Mouse (Mus musculus) CH12.LX (cell line): Measurements from ENCODE around the gene Ccdc65. TPM values are rescaled to one million over a fixed set of nuclear protein-coding genes. Genes with fewer than 3 reads are reported as not detected.

Experiments used
- DNase-seq: peaks from one replicate; pipeline ENCODE4 v3.0.0-alpha.2; 2013; ENCODE audit errors: extremely low read depth
- H3K27ac ChIP-seq: 2 replicates; pipeline ENCODE4 v1.5.1; 2012; ENCODE audit warnings: low read depth, mild to moderate bottlenecking, control low read depth, moderate library complexity; ENCODE audit not compliant: insufficient read depth
- H3K27me3 ChIP-seq: replicated peaks from 2 replicates; pipeline ENCODE3; 2012; ENCODE audit warnings: inconsistent platforms
- H3K36me3 ChIP-seq, 2 experiments: replicated peaks in 1 of 2; 2 replicates each; pipeline versions ENCODE3 to v1.6.1; 2012; ENCODE audit warnings: inconsistent platforms in 1 of 2, low read length in 1 of 2, mild to moderate bottlenecking in 1 of 2, mixed read lengths in 1 of 2, moderate library complexity in 1 of 2; ENCODE audit not compliant: control insufficient read depth in 1 of 2, insufficient read depth in 1 of 2
- H3K4me1 ChIP-seq, 2 experiments: 2 replicates each; pipeline ENCODE4 v1.6.1; 2012; ENCODE audit warnings: inconsistent platforms in 1 of 2, moderate library complexity in 1 of 2; ENCODE audit not compliant: insufficient read depth in 2 of 2, control insufficient read depth in 1 of 2
- H3K4me2 ChIP-seq: 2 replicates; pipeline ENCODE4 v1.6.1; 2012; ENCODE audit warnings: low read depth, mild to moderate bottlenecking, control low read depth; ENCODE audit not compliant: poor library complexity, insufficient read depth, severe bottlenecking
- H3K4me3 ChIP-seq, 3 experiments: fragments of 150-350 bp in 1 of 3; sonication (generic) in 1 of 3; replicated peaks in 1 of 3; 2 replicates each; pipeline versions ENCODE3 to v1.5.1; 2011 to 2012; ENCODE audit warnings: low read depth in 2 of 3, low read length in 2 of 3, mild to moderate bottlenecking in 2 of 3, moderate library complexity in 2 of 3, control low read depth in 1 of 3, improper control_type of control experiment in 1 of 3, inconsistent platforms in 1 of 3, mixed read lengths in 1 of 3; ENCODE audit not compliant: poor library complexity in 1 of 3
- H3K79me2 ChIP-seq: replicated peaks from 2 replicates; pipeline ENCODE4 v1.6.1; 2012; ENCODE audit warnings: mild to moderate bottlenecking, moderate library complexity; ENCODE audit not compliant: control insufficient read depth, poor library complexity, insufficient read depth, severe bottlenecking; ENCODE audit errors: extremely low read depth
- H3K9ac ChIP-seq: 2 replicates; pipeline ENCODE4 v1.6.1; 2012; ENCODE audit warnings: low read depth, mild to moderate bottlenecking, control low read depth, moderate library complexity; ENCODE audit not compliant: insufficient read depth
- H3K9me3 ChIP-seq: replicated peaks from 2 replicates; pipeline ENCODE3; 2012; ENCODE audit warnings: low read length, inconsistent platforms, mixed read lengths
- BHLHE40 ChIP-seq: IDR thresholded peaks from 2 replicates; pipeline ENCODE4 v1.6.1; 2011; ENCODE audit warnings: mild to moderate bottlenecking, low read depth, low read length, improper control_type of control experiment
- CHD1 ChIP-seq: IDR thresholded peaks from 2 replicates; pipeline ENCODE4 v1.6.1; 2012; ENCODE audit warnings: low read depth, low read length, improper control_type of control experiment, inconsistent platforms
- CHD2 ChIP-seq: IDR thresholded peaks from 2 replicates; pipeline ENCODE4 v1.6.1; 2011; ENCODE audit warnings: low read length, improper control_type of control experiment
- CTCF ChIP-seq, 2 experiments: IDR thresholded peaks in 1 of 2; conservative IDR thresholded peaks in 1 of 2; 2 replicates each; pipeline ENCODE4 v1.5.1; 2011 to 2012; ENCODE audit warnings: low read depth in 2 of 2, low read length in 2 of 2, improper control_type of control experiment in 1 of 2, inconsistent platforms in 1 of 2, mild to moderate bottlenecking in 1 of 2, moderate library complexity in 1 of 2
- E2F4 ChIP-seq: IDR thresholded peaks from 2 replicates; pipeline ENCODE4 v1.6.1; 2011; ENCODE audit warnings: low read depth, low read length, improper control_type of control experiment; ENCODE audit not compliant: insufficient replicate concordance
- ELF1 ChIP-seq: IDR thresholded peaks from 2 replicates; pipeline ENCODE4 v1.6.1; 2014; ENCODE audit warnings: low read depth, mild to moderate bottlenecking, inconsistent platforms, low read length, improper control_type of control experiment
- EP300 ChIP-seq: IDR thresholded peaks from 2 replicates; pipeline ENCODE4 v1.6.1; 2011; ENCODE audit warnings: low read length, improper control_type of control experiment
- ETS1 ChIP-seq: conservative IDR thresholded peaks from 2 replicates; pipeline ENCODE4 v1.6.1; 2012; ENCODE audit warnings: low read depth, mild to moderate bottlenecking, inconsistent platforms, low read length, improper control_type of control experiment, moderate library complexity
- GABPA ChIP-seq: IDR thresholded peaks from 2 replicates; pipeline ENCODE4 v1.6.1; 2012; ENCODE audit warnings: low read depth, low read length, improper control_type of control experiment, inconsistent platforms; ENCODE audit not compliant: insufficient replicate concordance
- HCFC1 ChIP-seq: IDR thresholded peaks from 2 replicates; pipeline ENCODE4 v1.6.1; 2012; ENCODE audit warnings: low read depth, mild to moderate bottlenecking, inconsistent platforms, low read length, improper control_type of control experiment
- IRF4 ChIP-seq: IDR thresholded peaks from 2 replicates; pipeline ENCODE4 v1.6.1; 2014; ENCODE audit warnings: low read depth, mild to moderate bottlenecking, inconsistent platforms, low read length, improper control_type of control experiment
- JUN ChIP-seq: IDR thresholded peaks from 2 replicates; pipeline ENCODE4 v1.6.1; 2011; ENCODE audit warnings: low read depth, mild to moderate bottlenecking, low read length, improper control_type of control experiment, moderate library complexity; ENCODE audit not compliant: insufficient read depth
- JUND ChIP-seq: conservative IDR thresholded peaks from 2 replicates; pipeline ENCODE4 v1.6.1; 2011; ENCODE audit warnings: low read depth, low read length, improper control_type of control experiment
- KAT2A ChIP-seq: IDR thresholded peaks from 2 replicates; pipeline ENCODE4 v1.6.1; 2012; ENCODE audit warnings: low read length, improper control_type of control experiment, inconsistent platforms; ENCODE audit not compliant: insufficient replicate concordance
- MAFK ChIP-seq: IDR thresholded peaks from 2 replicates; pipeline ENCODE4 v1.6.1; 2011; ENCODE audit warnings: low read length, improper control_type of control experiment; ENCODE audit not compliant: insufficient replicate concordance
- MAX ChIP-seq: IDR thresholded peaks from 2 replicates; pipeline ENCODE4 v1.6.1; 2011; ENCODE audit warnings: low read length, improper control_type of control experiment
- MAZ ChIP-seq: IDR thresholded peaks from 2 replicates; pipeline ENCODE4 v1.6.1; 2012; ENCODE audit warnings: low read depth, mild to moderate bottlenecking, inconsistent platforms, low read length, improper control_type of control experiment, moderate library complexity
- MEF2A ChIP-seq: IDR thresholded peaks from 2 replicates; pipeline ENCODE4 v1.6.1; 2014; ENCODE audit warnings: low read depth, mild to moderate bottlenecking, inconsistent platforms, low read length, improper control_type of control experiment, borderline replicate concordance
- MXI1 ChIP-seq: IDR thresholded peaks from 2 replicates; pipeline ENCODE4 v1.6.1; 2011; ENCODE audit warnings: mild to moderate bottlenecking, low read depth, low read length, improper control_type of control experiment
- MYC ChIP-seq: IDR thresholded peaks from 2 replicates; pipeline ENCODE4 v1.6.1; 2011; ENCODE audit warnings: low read depth, mild to moderate bottlenecking, improper control_type of control experiment, low read length
- NELFE ChIP-seq: IDR thresholded peaks from 2 replicates; pipeline ENCODE4 v1.6.1; 2011; ENCODE audit warnings: low read depth, low read length, improper control_type of control experiment
- NRF1 ChIP-seq: IDR thresholded peaks from 2 replicates; pipeline ENCODE4 v1.6.1; 2014; ENCODE audit warnings: low read depth, mild to moderate bottlenecking, inconsistent platforms, low read length, improper control_type of control experiment, moderate library complexity
- PAX5 ChIP-seq: IDR thresholded peaks from 2 replicates; pipeline ENCODE4 v1.6.1; 2012; ENCODE audit warnings: low read length, inconsistent platforms, mixed read lengths
- POLR2A ChIP-seq: IDR thresholded peaks from 2 replicates; pipeline ENCODE4 v1.6.1; 2011; ENCODE audit warnings: low read depth, mild to moderate bottlenecking, improper control_type of control experiment, low read length
- POLR2AphosphoS2 ChIP-seq: IDR thresholded peaks from 2 replicates; pipeline ENCODE4 v1.6.1; 2011; ENCODE audit warnings: low read depth, low read length, improper control_type of control experiment
- RAD21 ChIP-seq: IDR thresholded peaks from 2 replicates; pipeline ENCODE4 v1.6.1; 2011; ENCODE audit warnings: low read depth, mild to moderate bottlenecking, low read length, improper control_type of control experiment, moderate library complexity
- RCOR1 ChIP-seq: conservative IDR thresholded peaks from 2 replicates; pipeline ENCODE4 v1.6.1; 2012; ENCODE audit warnings: low read depth, mild to moderate bottlenecking, inconsistent platforms, low read length, improper control_type of control experiment
- SIN3A ChIP-seq: IDR thresholded peaks from 2 replicates; pipeline ENCODE4 v1.6.1; 2012; ENCODE audit warnings: low read length, improper control_type of control experiment, inconsistent platforms
- SMC3 ChIP-seq: IDR thresholded peaks from 2 replicates; pipeline ENCODE4 v1.6.1; 2011; ENCODE audit warnings: low read depth, low read length, improper control_type of control experiment
- TBP ChIP-seq: conservative IDR thresholded peaks from 2 replicates; pipeline ENCODE4 v1.6.1; 2011; ENCODE audit warnings: low read depth, low read length, improper control_type of control experiment
- TCF12 ChIP-seq: IDR thresholded peaks from 2 replicates; pipeline ENCODE4 v1.6.1; 2014; ENCODE audit warnings: low read depth, mild to moderate bottlenecking, inconsistent platforms, low read length, improper control_type of control experiment
- UBTF ChIP-seq: IDR thresholded peaks from 2 replicates; pipeline ENCODE4 v1.6.1; 2012; ENCODE audit warnings: low read depth, mild to moderate bottlenecking, inconsistent platforms, low read length, improper control_type of control experiment, moderate library complexity
- USF1 ChIP-seq: IDR thresholded peaks from 2 replicates; pipeline ENCODE4 v1.6.1; 2014; ENCODE audit warnings: low read depth, mild to moderate bottlenecking, inconsistent platforms, low read length, improper control_type of control experiment
- USF2 ChIP-seq: conservative IDR thresholded peaks from 2 replicates; pipeline ENCODE4 v1.6.1; 2011; ENCODE audit warnings: low read depth, low read length, improper control_type of control experiment
- ZC3H11A ChIP-seq: IDR thresholded peaks from 2 replicates; pipeline ENCODE4 v1.6.1; 2012; ENCODE audit warnings: low read depth, mild to moderate bottlenecking, inconsistent platforms, low read length, improper control_type of control experiment
- ZKSCAN1 ChIP-seq: IDR thresholded peaks from 2 replicates; pipeline ENCODE4 v1.6.1; 2012; ENCODE audit warnings: low read depth, inconsistent platforms, low read length, improper control_type of control experiment, borderline replicate concordance
- ZMIZ1 ChIP-seq: IDR thresholded peaks from 2 replicates; pipeline ENCODE4 v1.6.1; 2012; ENCODE audit warnings: low read depth, mild to moderate bottlenecking, inconsistent platforms, low read length, improper control_type of control experiment
- ZNF384 ChIP-seq: IDR thresholded peaks from 2 replicates; pipeline ENCODE4 v1.6.1; 2012; ENCODE audit warnings: low read depth, low read length, improper control_type of control experiment, inconsistent platforms
- dilution Hi-C: fragments of 300-500 bp; cut with MboI; formaldehyde crosslinking; loops from 2 replicates; pipeline ENCODE4 v1.14.3; 2020; ENCODE audit warnings: low sequenced_read_pairs; ENCODE audit not compliant: extremely low pct_unique_long_range_greater_than_20kb, extremely low pct_ligation_motif_present
- in situ Hi-C: fragments of 300-500 bp; cut with MboI; formaldehyde crosslinking; loops from 3 replicates; pipeline ENCODE4 v1.14.3; 2019; ENCODE audit warnings: low sequenced_read_pairs, low pct_ligation_motif_present, low pct_unique_long_range_greater_than_20kb, mixed read lengths
- polyA plus RNA-seq: library from polyadenylated mRNA; unstranded; fragments of >175 nt; gene quantifications from 2 replicates; pipeline ENCODE4 v1.2.1, GENCODE M21; 2012; ENCODE audit warnings: low read depth; ENCODE audit not compliant: insufficient read length
- total RNA-seq, 2 experiments: library from RNA; depleted of rRNA; stranded (reverse); fragments of 300-350 nt in 1 of 2; fragments of >200 nt in 1 of 2; gene quantifications; 2 replicates each; pipeline ENCODE4 v1.2.3; 2012 to 2014

Ccdc65 gene
- total and polyA plus RNA-seq, 3 experiments = 0.11 to 0.13 TPM; not detected in 1

DNA sequence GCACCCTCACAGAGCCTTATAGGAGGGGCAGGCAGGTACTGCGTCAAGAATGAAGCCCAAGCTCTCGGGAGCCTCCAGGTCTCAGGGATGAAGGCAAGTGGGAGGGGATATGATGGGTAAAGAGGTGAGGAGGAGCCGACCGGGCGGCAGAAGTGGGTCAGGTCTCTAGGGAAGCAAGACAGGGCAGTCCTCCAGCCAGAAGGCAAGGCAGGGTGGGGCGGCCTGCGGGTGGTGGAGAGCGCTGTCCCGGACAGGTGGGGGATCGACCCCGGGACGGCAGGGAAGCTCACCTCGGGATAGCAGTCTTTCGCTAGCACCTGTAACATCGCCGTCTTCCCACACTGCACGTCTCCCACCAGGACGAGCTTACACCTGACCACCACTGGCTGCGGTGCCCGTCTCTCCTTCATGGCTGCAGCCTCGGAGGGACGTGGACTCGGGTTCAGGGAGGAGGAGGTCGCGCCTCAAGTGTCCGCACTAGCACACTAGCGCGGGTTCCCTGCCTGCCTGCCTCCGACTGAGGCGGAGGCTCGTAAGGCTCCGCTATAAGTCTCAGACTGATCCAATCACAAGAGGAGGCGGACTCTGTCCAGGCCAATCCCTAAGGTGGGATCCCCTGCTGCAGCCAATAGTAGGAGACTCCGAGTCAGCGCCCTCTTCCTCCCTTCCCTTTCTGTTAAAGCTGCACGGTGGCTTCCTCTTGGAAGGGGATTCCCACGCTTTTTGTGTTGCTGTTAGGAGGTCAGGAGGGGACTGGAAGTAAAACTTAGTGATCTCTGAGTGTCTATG, 30.9 kb upstream of the Ccdc65 start, which contains the start of gene Rnd1:
TSS of gene Rnd1 (minus strand) at position 522 of the 789 bp plus-strand sequence.
- in situ Hi-C loops = no loop called here
- no peaks in the 10 kb centered on the region for H3K79me2 ChIP-seq
- H3K27ac ChIP-seq = no peak within 1 kb of the TSS
- TF ChIP-seq ETS1 (no peak), ELF1 (peak; percentile 79), MXI1 (peak; percentile 25; the same call in 1 of the 2 replicates), MYC (no peak), NELFE (peak; percentile 95), USF1 (no peak), MAZ (no peak), E2F4 (no peak), SIN3A (peak; percentile 76), GABPA (no peak), RAD21 (no peak), NRF1 (0 out of 2 replicates have a peak, but pooled peaks have one; percentile 23), ZC3H11A (no peak), RCOR1 (no peak; the same call in 1 of the 2 replicates), POLR2A (peak; percentile 99), BHLHE40 (peak; percentile 23; the same call in 1 of the 2 replicates), MAX (peak; percentile 79; the same call in 1 of the 2 replicates), TCF12 (peak; percentile 81), ZNF384 (no peak), EP300 (0 out of 2 replicates have a peak, but pooled peaks have one; percentile 24), MEF2A (no peak), HCFC1 (peak; percentile 41; the same call in 1 of the 2 replicates), CHD1 (no peak), ZMIZ1 (peak; percentile 96), PAX5 (no peak), JUN (no peak), JUND (no peak), ZKSCAN1 (no peak), TBP (peak; percentile 97), CHD2 (peak; percentile 91), CTCF (conservative IDR thresholded peaks at IDR 0.05 in 1 of 2, IDR thresholded peaks at IDR 0.05 in 1 of 2; ENCODE audit: low read depth in 2 of 2, low read length in 2 of 2) (no peak), SMC3 (no peak), IRF4 (0 out of 2 replicates have a peak, but pooled peaks have one; percentile 4), UBTF (no peak), MAFK (no peak), POLR2AphosphoS2 (peak; percentile 26; the same call in 1 of the 2 replicates), KAT2A (no peak), USF2 (no peak)
- dilution Hi-C loops = no loop called here
- peaks cover 14 to 34% of the 10 kb centered on the region in 2 experiments for H3K4me1 ChIP-seq
- no peaks in the 10 kb centered on the region for H3K9me3 ChIP-seq
- DNase-seq = peak; percentile 94
- H3K4me3 ChIP-seq = peak within 1 kb of the TSS; percentile 61 to 79 (median 62)
- peak within 1 kb of the TSS; percentile 65 for H3K4me2 ChIP-seq
- H3K9ac ChIP-seq = peak within 1 kb of the TSS; percentile 22; the same call in 1 of the 2 replicates
- H3K36me3 ChIP-seq = peaks cover 0 to 27% of the 10 kb centered on the region in 2 experiments
- H3K27me3 ChIP-seq = peaks cover 12% of the 10 kb centered on the region
